Mouse (Mus musculus): ENCODE measurements at regions not wholly inside any gene's neighbourhood (a gene's known extent, or its start where the extent isn't known, plus 50 kb on each side); places are given as distances from the start of the nearest gene placed in this dataset.

- no peaks in the 10 kb centered on the region for H3K36me3 ChIP-seq (ENCODE audit: insufficient read depth, low read length)
- no peaks in the 10 kb centered on the region for H3K27me3 ChIP-seq (ENCODE audit: insufficient read depth, low read length)
- H3K4me3 ChIP-seq (ENCODE audit: low read depth, low read length), result no peak overlapping the region
- no peak overlapping the region for H3K9ac ChIP-seq (replicated peaks; ENCODE audit: low read length, poor library complexity, severe bottlenecking)
- TF ChIP-seq CTCF (IDR thresholded peaks at IDR 0.05), result no peak
- no peak overlapping the region for H3K27ac ChIP-seq (ENCODE audit: low read depth, low read length)
- no peak for DNase-seq (ENCODE audit: low spot score)
- WGBS, result 41% methylated on average over 3 of the region's 3 CpGs
- no peaks in the 10 kb centered on the region for H3K9me3 ChIP-seq (ENCODE audit: low read length)
- no peak for ATAC-seq (ENCODE audit: low FRiP score)
- H3K4me1 ChIP-seq (ENCODE audit: insufficient read depth, low read length), result 0 out of 2 replicates have a peak, but pooled peaks cover 5% of the 10 kb centered on the region
- H3K4me2 ChIP-seq (ENCODE audit: low read depth, low read length, poor library complexity, severe bottlenecking), result no peak overlapping the region
Measured at GRCm38 (mm10) chr3:101749841-101750240, 98.9 kb downstream of the Mab21l3 start.

- Histone ChIP-seq H3K4me2 (ENCODE audit: low read depth, low read length, poor library complexity, severe bottlenecking) (no peak overlapping the region), H3K4me1 (ENCODE audit: insufficient read depth, low read length) (0 out of 2 replicates have a peak, but pooled peaks cover 5% of the 10 kb centered on the region), H3K4me3 (ENCODE audit: low read depth, low read length) (no peak overlapping the region), H3K9ac (replicated peaks; ENCODE audit: low read length, poor library complexity, severe bottlenecking) (no peak overlapping the region), H3K36me3 (ENCODE audit: insufficient read depth, low read length) (no peaks in the 10 kb centered on the region), H3K27ac (ENCODE audit: low read depth, low read length) (no peak overlapping the region), H3K27me3 (ENCODE audit: insufficient read depth, low read length) (no peaks in the 10 kb centered on the region), H3K9me3 (ENCODE audit: low read length) (no peaks in the 10 kb centered on the region)
- DNase-seq (ENCODE audit: low spot score) (peak; percentile 12), ATAC-seq (ENCODE audit: low FRiP score) (no peak)
- TF ChIP-seq CTCF (IDR thresholded peaks at IDR 0.05), result no peak
- WGBS, result 22% methylated on average over 3 of the region's 3 CpGs
Measured at GRCm38 (mm10) chr3:101749031-101749632, 99.6 kb downstream of the Mab21l3 start.

GRCm38 (mm10) chr3:101748186-101748585 lies 100.6 kb downstream of the Mab21l3 start:
- no peak for TF ChIP-seq CTCF (IDR thresholded peaks at IDR 0.05)
- Histone ChIP-seq H3K27me3 (ENCODE audit: insufficient read depth, low read length) (no peaks in the 10 kb centered on the region), H3K4me1 (ENCODE audit: insufficient read depth, low read length) (0 out of 2 replicates have a peak, but pooled peaks cover 5% of the 10 kb centered on the region), H3K27ac (ENCODE audit: low read depth, low read length) (no peak overlapping the region), H3K4me2 (ENCODE audit: low read depth, low read length, poor library complexity, severe bottlenecking) (no peak overlapping the region), H3K9me3 (ENCODE audit: low read length) (no peaks in the 10 kb centered on the region), H3K36me3 (ENCODE audit: insufficient read depth, low read length) (no peaks in the 10 kb centered on the region), H3K9ac (replicated peaks; ENCODE audit: low read length, poor library complexity, severe bottlenecking) (no peak overlapping the region), H3K4me3 (ENCODE audit: low read depth, low read length) (no peak overlapping the region)
- WGBS, result 30% methylated on average over 4 of the region's 4 CpGs
- no peak for ATAC-seq (ENCODE audit: low FRiP score)
- no peak for DNase-seq (ENCODE audit: low spot score)

GRCm38 (mm10) chr3:101740906-101741305 lies 107.9 kb downstream of the Mab21l3 start:
- no peaks in the 10 kb centered on the region for H3K36me3 ChIP-seq (ENCODE audit: insufficient read depth, low read length)
- H3K27me3 ChIP-seq (ENCODE audit: insufficient read depth, low read length), result no peaks in the 10 kb centered on the region
- no peak for TF ChIP-seq CTCF (IDR thresholded peaks at IDR 0.05)
- ATAC-seq (ENCODE audit: low FRiP score) (no peak), DNase-seq (ENCODE audit: low spot score) (no peak)
- H3K4me2 ChIP-seq (ENCODE audit: low read depth, low read length, poor library complexity, severe bottlenecking), result no peak overlapping the region
- no peak overlapping the region for H3K27ac ChIP-seq (ENCODE audit: low read depth, low read length)
- WGBS, result 82% methylated on average over 4 of the region's 4 CpGs
- H3K9me3 ChIP-seq (ENCODE audit: low read length), result no peaks in the 10 kb centered on the region
- H3K9ac ChIP-seq (replicated peaks; ENCODE audit: low read length, poor library complexity, severe bottlenecking), result no peak overlapping the region
- no peak overlapping the region for H3K4me3 ChIP-seq (ENCODE audit: low read depth, low read length)
- H3K4me1 ChIP-seq (ENCODE audit: insufficient read depth, low read length), result no peaks in the 10 kb centered on the region

GRCm38 (mm10) chr3:101737197-101737596 lies 111.6 kb downstream of the Mab21l3 start:
- WGBS, result 90% methylated on average over 6 of the region's 6 CpGs
- H3K9me3 ChIP-seq (ENCODE audit: low read length), result no peaks in the 10 kb centered on the region
- no peak overlapping the region for H3K9ac ChIP-seq (replicated peaks; ENCODE audit: low read length, poor library complexity, severe bottlenecking)
- H3K27ac ChIP-seq (ENCODE audit: low read depth, low read length), result no peak overlapping the region
- no peak for DNase-seq (ENCODE audit: low spot score)
- no peak for TF ChIP-seq CTCF (IDR thresholded peaks at IDR 0.05)
- H3K4me1 ChIP-seq (ENCODE audit: insufficient read depth, low read length), result no peaks in the 10 kb centered on the region
- no peak overlapping the region for H3K4me2 ChIP-seq (ENCODE audit: low read depth, low read length, poor library complexity, severe bottlenecking)
- H3K4me3 ChIP-seq (ENCODE audit: low read depth, low read length), result no peak overlapping the region
- no peaks in the 10 kb centered on the region for H3K27me3 ChIP-seq (ENCODE audit: insufficient read depth, low read length)
- no peaks in the 10 kb centered on the region for H3K36me3 ChIP-seq (ENCODE audit: insufficient read depth, low read length)
- ATAC-seq (ENCODE audit: low FRiP score), result no peak

GRCm38 (mm10) chr3:101729044-101729443 lies 119.7 kb downstream of the Mab21l3 start:
- DNase-seq (ENCODE audit: low spot score) (no peak), ATAC-seq (ENCODE audit: low FRiP score) (no peak)
- no peak overlapping the region for H3K9ac ChIP-seq (replicated peaks; ENCODE audit: low read length, poor library complexity, severe bottlenecking)
- no peaks in the 10 kb centered on the region for H3K9me3 ChIP-seq (ENCODE audit: low read length)
- no peaks in the 10 kb centered on the region for H3K27me3 ChIP-seq (ENCODE audit: insufficient read depth, low read length)
- WGBS, result 87% methylated on average over 3 of the region's 3 CpGs
- no peaks in the 10 kb centered on the region for H3K4me1 ChIP-seq (ENCODE audit: insufficient read depth, low read length)
- H3K4me2 ChIP-seq (ENCODE audit: low read depth, low read length, poor library complexity, severe bottlenecking), result no peak overlapping the region
- no peak overlapping the region for H3K27ac ChIP-seq (ENCODE audit: low read depth, low read length)
- no peaks in the 10 kb centered on the region for H3K36me3 ChIP-seq (ENCODE audit: insufficient read depth, low read length)
- no peak overlapping the region for H3K4me3 ChIP-seq (ENCODE audit: low read depth, low read length)
- no peak for TF ChIP-seq CTCF (IDR thresholded peaks at IDR 0.05)

All from midbrain, postnatal 0 days (tissue).